Mouse (Mus musculus): Measurements from ENCODE around the gene Xpo6.

Gene Xpo6

DNA sequence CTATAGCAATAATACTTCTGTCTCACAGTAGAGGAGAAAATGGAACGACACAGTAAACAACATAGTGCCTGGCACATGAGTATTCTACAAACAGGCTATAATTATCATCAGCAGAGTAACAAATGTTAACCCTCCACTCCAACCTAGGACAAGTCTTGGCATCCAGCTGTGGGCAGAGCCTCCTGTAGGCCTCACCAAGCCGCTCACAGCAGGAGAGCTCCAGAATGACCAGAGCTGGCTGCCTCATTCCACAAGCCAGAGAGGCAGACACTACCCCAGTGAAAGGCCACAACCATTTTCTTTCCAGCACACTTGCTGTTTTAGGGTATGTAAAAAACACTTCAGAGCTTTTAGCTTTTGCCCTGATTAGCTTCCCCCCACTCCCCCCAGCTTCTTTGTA lies 72.6 kb downstream of the Xpo6 start:
- no peak for DNase-seq (ENCODE audit: extremely low spot score, low spot score)

DNA sequence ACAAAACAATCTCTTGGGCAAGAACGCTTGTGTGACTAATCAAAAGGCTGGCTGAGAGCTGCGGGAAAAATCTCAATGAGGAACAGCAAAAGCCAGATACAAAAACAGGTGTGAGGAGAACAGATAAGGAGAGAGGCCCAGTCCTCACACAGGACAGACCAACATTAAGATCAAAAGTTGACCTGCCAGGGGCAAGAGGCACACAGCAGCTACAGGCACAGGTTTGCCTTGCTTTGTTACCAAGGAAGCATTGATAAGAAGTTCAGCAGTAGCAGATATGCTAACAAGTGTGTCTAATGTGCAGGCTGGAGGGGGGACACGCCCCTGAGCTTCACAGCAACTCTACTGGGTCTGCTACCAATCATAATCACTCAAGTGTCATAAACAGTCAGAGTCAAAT lies 73.8 kb downstream of the Xpo6 start:
- no peak for DNase-seq (ENCODE audit: extremely low spot score, low spot score)

DNA sequence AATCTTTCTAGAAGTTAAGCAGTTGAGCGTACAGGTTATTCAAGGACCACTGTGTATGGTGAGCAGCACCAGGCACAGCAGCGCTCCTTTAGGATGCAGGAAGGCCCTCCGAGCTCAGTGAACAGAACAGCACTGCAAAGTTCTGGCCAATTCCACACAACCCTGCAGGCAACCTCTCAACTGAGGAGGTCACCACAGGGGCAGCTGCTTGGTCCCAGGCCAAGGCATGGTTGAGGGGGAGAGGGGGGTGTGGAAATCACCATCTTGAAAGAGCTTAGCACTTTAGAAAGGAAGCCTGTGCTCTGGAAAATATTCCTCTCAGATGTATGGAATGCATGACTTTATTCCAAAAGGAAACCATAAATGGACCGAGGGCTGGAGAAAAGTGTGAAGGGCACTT lies 78.8 kb downstream of the Xpo6 start:
- no peak for DNase-seq (ENCODE audit: extremely low spot score, low spot score)

DNA sequence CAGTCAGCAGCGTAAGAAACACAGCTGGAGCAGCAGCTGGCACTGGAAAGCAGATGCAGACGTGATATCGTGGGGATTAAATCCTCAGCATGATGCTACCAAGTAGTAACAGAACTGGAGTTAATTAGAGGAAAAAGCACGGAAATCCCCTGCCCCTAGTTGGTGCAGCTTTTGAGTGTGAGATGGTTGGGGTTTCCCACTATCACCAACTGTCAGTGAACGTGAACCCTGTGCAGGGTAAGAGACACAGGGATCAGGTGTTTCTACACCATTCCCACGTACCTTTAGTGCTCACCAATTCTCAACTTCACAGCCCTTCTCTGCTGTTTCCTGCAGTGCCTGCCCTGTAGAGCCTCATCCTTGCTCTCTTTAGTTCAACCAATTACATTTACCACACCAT lies 80.5 kb downstream of the Xpo6 start:
- no peak for DNase-seq (ENCODE audit: extremely low spot score, low spot score)

DNA sequence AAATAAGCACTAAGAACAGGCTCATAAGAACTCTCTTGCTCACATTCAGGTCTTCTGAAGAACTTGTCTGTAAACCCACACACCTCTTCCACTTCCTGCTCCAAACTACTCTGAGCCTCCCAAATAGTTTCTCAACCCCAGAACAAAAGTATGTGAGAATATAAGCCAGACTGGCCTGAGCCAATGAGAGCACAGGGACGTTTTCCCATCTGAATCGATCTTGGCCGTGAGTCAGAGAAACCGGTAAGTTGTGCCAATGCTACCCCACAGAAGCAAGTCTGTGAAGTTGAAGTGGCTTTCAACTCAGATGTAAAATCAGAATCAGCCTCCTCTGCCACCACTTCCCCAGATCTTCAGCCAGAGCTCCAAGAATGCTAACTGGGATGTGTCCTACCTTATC lies 87.0 kb downstream of the Xpo6 start:
- no peak for DNase-seq (ENCODE audit: extremely low spot score, low spot score)

DNA sequence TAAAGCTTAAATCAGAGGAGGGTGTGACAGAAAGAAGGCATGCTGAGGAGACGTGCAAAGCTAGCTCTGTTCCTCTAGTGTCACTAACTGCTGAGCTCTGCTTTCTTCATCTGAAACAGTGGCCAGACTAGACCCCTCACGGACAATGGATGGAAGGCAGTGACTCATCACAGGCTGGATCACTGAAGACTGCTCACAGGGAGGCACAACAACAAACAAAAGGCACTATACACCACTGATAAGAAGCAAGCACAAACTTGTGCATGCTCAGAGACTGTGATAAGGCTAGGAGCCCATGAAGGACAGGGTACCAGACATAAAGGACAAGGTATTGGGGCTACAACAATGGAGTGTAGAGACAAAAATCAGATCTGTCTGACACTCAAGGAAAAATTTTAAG lies 89.1 kb downstream of the Xpo6 start:
- DNase-seq (ENCODE audit: extremely low spot score, low spot score): no peak

DNA sequence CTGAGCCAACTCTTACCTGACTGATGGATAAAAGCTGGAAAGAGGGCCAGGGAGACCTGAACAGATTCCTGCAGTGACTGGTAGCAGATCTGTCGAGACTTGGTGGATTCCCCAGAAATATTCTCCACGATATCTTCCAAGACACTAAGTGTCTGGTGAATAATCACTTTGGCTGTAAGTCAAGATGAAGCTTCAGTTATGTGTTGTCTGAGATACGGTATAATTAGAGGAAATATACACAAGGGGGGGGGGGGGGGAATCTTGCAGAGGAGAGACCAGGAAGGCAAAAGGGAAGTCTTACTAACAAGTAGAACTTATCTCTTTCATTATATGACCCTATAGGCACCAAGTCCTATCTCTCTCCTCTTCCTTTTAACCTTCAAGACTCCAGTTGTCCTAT lies 90.4 kb downstream of the Xpo6 start:
- DNase-seq (ENCODE audit: extremely low spot score, low spot score): no peak

DNA sequence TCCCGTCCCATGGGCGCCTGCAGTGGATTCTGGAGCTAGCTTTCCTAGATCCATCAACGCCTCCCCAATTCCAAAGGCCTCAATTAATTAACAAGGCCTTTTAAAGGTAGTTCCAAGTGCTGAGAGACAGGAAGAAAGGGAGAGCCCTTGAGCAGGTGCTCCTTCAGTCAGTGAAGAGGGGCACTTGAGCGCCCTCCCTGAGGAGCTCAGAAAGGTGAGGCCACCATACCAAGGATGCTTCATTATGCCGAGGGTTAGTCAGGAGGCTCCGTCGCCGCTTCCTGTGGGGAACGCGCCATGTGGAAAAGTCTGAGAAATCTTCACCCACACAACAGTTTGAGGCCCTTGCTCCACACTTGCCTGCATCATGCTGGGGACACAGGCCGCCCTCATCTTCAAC lies 99.9 kb downstream of the Xpo6 start:
- no peak for DNase-seq (ENCODE audit: extremely low spot score, low spot score)

DNA sequence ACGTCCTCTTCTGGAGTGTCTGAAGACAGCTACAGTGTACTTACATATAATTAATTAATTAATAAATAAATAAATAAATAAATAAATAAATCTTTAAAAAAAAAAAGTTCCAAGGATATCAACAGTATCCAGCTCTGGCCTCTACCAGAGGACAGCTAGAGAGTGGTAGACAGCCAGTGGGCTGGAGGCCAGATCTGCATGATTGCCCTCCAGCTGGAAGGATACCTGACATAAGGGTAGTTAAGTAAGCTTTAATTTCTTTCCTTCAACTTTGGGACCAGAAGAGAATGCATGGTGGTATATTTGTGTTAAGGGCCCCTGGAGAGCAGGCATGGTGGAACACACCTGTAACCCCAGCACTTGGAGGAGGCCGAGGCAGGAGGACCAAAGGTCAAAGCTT lies 100.5 kb downstream of the Xpo6 start:
- DNase-seq (ENCODE audit: extremely low spot score, low spot score): no peak

DNA sequence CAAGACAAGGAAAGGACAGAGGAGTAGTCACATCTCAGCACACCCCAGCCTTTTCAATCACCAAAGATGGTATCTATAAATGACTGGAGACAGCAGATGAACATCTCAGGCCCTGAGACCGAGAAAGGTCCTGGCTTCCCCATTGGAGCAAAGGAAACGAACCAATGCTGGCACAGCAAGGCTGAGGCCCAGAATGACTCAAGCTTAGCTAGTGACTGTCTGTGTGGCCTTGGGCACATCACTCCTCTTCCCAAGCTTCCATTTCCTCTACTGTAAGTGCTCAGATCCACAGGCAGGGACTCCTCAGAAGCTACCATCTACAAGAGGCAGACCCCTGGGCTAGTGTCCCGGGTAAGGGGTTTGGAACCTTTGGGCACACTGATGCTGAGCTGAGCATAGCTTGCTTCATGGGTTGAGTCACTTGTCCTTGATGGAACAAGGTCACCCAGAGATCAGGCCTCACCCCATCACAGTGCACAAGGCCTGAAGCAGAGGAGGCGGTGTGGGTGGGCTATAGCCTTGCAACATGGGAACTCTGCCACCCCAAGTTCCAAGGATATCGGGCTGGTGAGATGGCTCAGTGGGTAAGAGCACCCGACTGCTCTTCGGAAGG lies 101.0 kb downstream of the Xpo6 start:
- DNase-seq (ENCODE audit: extremely low spot score, low spot score): no peak

DNA sequence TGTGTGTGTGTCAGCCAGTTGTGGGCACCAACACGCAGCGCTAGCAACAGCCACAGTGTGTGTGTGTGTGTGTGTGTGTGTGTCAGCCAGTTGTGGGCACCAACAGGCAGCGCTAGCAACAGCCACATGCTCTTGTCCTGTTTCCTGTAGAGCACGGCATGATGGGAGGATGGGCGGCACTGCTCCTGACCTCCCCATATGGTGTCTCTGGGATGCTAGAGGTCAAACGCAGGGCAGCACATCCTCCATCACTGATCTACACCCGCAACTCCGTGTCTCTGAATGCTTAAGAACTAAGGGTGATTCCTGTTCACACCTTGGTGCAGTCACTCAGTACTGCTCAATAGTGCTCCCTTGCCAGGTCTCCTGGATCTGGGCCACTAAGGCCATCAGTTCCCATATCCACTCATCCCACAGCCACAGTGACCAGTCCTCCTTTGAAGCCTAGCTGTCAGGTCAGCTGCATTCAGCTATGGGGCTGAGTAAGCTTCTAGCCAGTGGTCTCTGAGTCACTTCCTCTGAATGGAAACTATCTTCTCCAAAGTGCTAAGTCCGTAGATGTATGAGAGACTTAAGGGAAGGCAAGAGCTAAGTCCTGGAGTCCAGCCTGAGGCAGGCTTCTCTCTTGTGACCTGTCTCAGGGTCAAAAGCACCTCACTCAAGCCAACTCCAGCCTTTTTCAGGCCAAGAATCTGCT lies 102.9 kb downstream of the Xpo6 start:
- DNase-seq (ENCODE audit: extremely low spot score, low spot score): no peak

DNA sequence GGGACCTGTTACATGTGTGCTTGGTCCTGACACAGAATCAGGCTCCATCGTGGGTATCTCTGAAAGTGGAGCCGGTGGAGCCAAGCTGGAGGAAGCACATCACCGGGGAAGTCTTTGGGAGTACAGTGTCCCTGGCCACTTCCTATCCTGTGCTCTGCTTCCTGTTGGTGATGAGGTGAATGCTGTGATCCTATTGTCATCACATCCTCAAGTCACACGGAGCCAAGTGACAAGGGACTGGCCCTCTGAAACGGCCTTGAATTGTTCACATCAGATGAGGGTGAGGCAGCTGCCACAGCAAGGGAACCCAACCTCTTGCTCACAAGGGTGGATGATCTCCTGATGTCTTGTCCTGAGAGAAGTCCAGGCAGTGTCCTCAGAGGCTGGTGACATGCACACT lies 103.7 kb downstream of the Xpo6 start:
- DNase-seq (ENCODE audit: extremely low spot score, low spot score): no peak

DNA sequence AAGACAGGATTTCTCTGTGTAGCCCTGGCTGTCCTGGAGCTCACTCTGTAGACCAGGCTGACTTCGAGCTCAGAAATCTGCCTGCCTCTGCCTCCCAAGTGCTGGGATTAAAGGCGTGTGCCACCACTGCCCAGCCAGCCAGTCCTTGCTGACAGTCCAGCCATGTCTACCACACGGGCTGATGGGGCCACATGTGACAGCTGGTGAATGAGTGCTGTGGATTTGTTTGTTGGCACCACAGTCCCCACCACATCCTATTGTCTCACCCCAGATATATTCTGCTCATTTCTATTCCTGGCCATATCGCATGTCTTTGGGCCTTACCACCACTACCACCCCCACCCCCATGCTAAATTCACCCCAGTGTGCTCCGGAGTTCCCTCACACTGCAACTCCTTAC lies 105.6 kb downstream of the Xpo6 start:
- DNase-seq (ENCODE audit: extremely low spot score, low spot score): no peak

DNA sequence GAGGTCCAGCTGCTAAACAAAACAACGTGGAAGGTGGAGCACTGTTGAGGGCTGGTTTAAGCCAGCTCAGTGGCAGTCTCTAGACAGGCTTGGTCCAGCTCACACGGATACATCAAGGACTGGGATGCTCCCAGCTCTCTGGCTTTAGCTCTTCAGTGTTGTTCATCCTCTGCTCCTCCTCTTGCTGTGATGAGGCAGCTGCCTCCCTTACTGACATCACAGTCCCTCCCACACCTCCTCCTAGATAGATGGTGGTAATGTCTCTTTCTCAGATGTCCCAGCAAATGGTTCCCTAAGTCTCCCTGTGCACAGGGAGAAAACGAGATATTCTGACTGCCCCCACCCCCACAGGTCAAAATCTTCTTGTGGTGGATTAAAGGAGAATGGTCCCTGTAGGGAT lies 107.1 kb downstream of the Xpo6 start:
- no peak for DNase-seq (ENCODE audit: extremely low spot score, low spot score)

DNA sequence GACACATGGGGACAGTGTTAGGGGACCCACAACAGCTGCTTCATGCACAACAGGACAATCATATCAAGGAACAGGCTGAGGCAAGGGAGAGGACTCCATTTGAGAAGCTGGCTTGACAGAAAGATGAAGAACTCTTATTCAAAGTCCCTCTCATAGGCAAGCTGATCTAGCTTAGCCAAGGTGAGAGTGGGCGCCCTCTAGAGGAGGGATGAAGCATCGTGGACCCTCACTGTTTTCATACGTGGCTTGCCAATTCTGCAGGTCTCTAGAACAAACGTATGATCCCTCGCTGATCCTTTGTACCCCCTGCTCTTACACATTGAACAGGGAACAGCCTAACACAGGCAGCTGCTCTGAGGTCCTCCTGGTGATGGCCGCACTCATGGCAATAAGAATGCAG lies 110.5 kb downstream of the Xpo6 start:
- DNase-seq (ENCODE audit: extremely low spot score, low spot score): peak; percentile 55

DNA sequence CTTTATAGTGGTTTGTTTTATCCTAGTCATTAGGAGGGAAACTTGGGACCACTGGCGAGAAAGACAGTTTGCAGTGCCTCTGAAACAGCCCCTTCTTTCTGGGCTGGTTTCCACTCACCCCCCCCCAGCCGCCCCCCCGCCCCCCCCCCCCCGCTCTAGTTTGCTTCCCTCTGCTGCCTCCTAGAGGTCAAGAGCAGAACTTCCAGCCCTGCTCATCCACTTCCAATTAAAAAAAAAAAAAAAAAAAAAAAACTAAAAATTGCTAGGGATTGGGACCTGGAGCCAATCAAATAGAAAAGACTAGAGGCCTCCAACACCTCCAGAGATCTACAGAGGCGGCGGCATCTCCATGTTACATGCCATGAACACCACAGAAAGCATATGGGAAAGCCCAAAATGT lies 112.1 kb downstream of the Xpo6 start:
- no peak for DNase-seq (ENCODE audit: extremely low spot score, low spot score)

DNA sequence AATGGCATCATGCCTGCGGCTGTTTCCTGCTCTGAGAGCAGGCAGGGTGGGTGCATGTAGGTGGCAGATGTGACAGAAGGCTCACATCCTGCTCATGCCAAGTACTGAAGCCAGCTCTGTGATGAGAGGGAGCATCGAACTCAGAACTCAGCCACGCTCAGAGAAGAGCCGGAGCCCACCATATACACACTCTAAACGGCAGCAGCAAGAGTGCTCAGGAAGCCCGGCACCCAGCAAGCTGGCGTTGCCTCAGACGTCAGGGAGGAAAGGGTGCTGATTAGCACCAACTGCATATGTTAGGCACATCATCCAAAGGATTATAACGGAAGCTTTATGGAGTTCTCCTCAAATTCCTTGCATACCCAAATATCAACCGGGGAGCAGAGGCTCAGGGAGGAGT lies 112.7 kb downstream of the Xpo6 start:
- DNase-seq (ENCODE audit: extremely low spot score, low spot score): no peak

DNA sequence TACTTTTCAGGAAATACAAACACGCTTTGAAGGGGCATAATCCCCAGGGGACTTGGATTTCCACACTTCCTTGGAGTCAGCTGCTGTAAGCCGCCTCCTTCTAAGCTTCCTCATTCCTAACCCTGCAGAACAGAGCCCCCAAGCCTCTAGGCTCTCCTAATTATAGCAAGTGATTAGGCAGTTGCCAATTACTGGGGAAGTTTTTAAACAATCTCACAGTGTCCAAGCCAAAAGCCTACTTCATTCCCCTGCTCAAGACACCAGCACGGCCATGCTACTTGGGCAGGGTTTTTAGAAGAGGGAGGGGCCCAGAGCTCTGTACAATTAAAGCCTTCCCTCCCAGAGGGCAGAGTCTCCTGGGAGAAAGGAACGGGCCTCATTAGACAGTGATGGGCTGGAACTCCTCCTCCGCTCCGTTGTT lies 114.0 kb downstream of the Xpo6 start:
- no peak for DNase-seq (ENCODE audit: extremely low spot score, low spot score)

DNA sequence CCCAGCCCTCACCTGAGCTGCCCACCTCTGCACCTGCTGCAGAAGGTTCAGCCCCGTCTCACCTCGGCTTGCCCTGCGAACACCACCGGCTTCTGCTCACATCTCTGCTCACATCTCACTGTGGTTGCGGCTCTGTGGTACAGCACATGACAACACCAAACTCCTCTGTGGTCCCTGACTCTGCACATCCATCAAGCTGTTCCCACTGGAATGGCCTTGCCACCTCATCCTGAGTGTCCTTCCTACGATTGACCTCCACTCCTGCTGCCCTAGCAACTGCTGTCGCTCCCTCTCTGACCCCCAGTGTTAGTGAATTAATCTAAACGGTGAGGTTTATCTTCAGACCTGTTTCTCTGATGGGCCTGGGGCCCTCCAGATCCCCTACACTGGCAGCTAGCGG lies 115.1 kb downstream of the Xpo6 start:
- no peak for DNase-seq (ENCODE audit: extremely low spot score, low spot score)

DNA sequence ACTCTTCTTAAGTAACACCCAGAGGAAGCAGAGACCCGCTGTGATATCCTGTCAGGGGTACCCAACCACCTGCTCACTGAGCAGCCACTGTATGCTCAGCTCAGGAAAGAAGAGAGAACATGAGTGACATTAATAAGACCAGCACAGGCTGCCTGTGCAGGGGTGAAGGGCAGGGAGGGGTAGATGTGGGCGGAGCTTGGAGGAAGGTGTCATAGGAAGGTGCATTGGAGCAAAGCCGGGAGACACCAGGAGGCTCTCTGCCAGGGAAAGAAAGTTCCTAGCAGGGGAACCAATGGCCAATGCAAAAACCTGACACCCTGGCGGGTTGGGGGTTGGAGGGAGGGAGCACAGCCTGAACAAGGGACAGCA lies 116.3 kb downstream of the Xpo6 start:
- DNase-seq (ENCODE audit: extremely low spot score, low spot score): no peak

DNA sequence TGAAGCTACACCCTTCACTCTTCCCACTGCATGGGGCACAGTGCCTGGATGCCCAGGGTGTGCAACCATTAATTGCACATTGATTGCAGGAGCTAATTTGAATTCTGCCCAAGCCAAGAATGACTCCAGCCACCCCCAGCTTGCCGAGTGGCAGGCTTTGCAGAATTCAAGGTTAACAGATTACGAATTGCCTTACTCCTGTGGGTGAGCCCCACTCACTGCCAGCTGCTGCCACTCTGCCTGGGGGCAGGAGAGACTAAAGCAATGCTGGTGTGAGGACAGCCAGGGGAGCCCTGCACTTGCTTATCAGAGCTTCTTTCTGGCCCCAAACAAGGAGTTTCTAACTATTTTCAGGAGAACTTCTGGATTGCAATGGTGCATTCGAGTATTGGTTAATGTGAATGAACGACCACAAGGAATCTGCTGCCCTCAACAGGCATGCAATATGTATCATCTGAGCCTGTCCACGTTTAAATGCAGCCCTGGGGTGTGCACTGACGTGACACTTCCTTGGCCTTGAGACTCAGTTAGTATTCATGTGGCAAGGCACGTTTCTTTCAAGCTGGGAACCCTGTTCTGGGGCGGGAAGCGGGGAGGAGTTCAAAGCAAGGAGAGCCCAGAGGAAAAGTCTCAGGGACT lies 116.8 kb downstream of the Xpo6 start:
- no peak for DNase-seq (ENCODE audit: extremely low spot score, low spot score)

DNA sequence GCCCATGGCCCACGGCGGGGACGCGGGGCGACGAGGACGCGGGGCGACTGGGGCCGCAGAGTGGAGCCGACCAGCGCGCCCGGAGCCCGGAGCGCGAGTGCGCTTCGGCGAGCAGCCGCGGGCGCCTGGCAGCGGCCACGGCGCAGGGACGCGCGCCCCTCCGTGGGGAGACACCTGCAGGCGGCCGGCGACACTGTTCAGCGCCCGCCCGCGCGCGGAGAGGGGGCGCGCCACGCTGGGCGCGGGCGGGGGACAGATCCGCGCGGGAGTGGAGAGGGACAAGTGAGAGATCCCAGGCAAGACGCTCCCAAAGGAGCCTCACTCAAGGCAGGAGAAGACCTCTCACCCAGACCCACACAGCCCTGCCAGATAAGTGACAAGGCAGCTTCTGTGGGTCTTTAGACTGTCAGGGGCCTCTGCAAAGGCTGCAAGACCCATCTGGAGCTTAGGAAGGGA lies 118.0 kb downstream of the Xpo6 start, which contains the start of gene Gsg1l:
Gsg1l (minus strand) TSS at position 126 of the 456 bp plus-strand sequence.
- no peak for DNase-seq (ENCODE audit: extremely low spot score, low spot score)

DNA sequence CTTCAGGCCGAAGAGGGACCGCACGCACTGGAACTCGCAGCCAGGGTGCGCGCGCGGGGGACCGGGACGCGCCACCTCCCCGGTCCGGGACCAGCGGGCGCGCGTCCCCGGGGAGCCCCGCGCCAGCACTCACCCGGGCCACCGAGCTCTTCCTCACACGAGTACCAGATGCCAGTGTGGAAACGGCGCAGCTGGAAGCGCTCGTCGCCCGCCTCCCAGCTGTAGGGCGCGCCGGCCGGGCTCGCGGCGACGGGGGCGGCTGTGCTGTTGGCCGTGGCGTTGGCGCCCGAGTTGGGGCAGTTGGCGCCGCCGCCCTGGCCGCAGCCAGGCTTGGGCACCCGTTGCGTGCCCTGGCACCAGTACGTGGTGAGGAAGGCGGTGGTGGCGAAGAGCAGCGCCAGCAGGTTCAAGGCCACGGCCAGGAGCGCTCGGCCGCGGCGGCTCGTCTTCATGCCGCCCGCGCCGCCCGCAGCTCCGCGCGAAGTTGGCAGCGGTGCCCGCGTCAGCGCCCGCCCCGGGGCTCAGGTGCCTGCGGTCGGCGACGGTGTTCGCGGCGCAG lies 118.5 kb downstream of the Xpo6 start:
- peak; percentile 35 for DNase-seq (ENCODE audit: extremely low spot score, low spot score)

Measured in neural tube, embryonic 10.5 days (tissue).